Comparison of ENCODE assay signal across 7 mouse cellular contexts in genomic region chr10:81560719-81561459, GRCm38 (mm10). TPM values are rescaled to one million over a fixed set of nuclear protein-coding genes. Genes with fewer than 3 reads are reported as not detected.
A peak's percentile ranks its signal among the peaks of the same experiment; 100 is the strongest.
DNase-seq lines count a peak whose midpoint lies in the region; ATAC-seq and TF ChIP-seq lines count a peak whose summit lies in the region.

No protein-coding gene starts in this region.

- ATAC-seq in heart, postnatal 0 days (ENCODE audit: insufficient read depth, low read depth), result no peak
- no peak for ATAC-seq in midbrain, embryonic 11.5 days (ENCODE audit: low FRiP score)
- ATAC-seq in stomach, postnatal 0 days (ENCODE audit: low FRiP score, low TSS enrichment), result peak; percentile 5; the same call in 1 of the 2 replicates

- no peak for DNase-seq in ES-E14 (ENCODE audit: low read depth, low spot score)
- peak; percentile 64 for DNase-seq in adrenal gland, postnatal 25 days
- DNase-seq in heart, postnatal 0 days (ENCODE audit: low spot score), result peak; percentile 56
- DNase-seq in limb, embryonic 10.5 days (ENCODE audit: low spot score), result peak; percentile 63
- DNase-seq in midbrain, embryonic 11.5 days (ENCODE audit: low spot score, missing footprints), result peak; percentile 89
- peak; percentile 68 for DNase-seq in stomach, postnatal 0 days (ENCODE audit: low spot score)
- no peak for DNase-seq in right cerebral cortex, postnatal 4 days

- H3K4me2 ChIP-seq in heart, postnatal 0 days (ENCODE audit: low read depth, low read length), result peak overlapping the region; percentile 93
- peak overlapping the region; percentile 85 for H3K4me2 ChIP-seq in midbrain, embryonic 11.5 days
- H3K4me2 ChIP-seq in stomach, postnatal 0 days (replicated peaks; ENCODE audit: low read depth), result peak overlapping the region; percentile 90

- no peaks in the 10 kb centered on the region for H3K27me3 ChIP-seq in heart, postnatal 0 days (ENCODE audit: control insufficient read depth, insufficient read depth, low read length)
- H3K27me3 ChIP-seq in limb, embryonic 10.5 days (ENCODE audit: low read depth, poor library complexity, severe bottlenecking), result peaks cover 20% of the 10 kb centered on the region
- peaks cover 8% of the 10 kb centered on the region for H3K27me3 ChIP-seq in midbrain, embryonic 11.5 days (ENCODE audit: control insufficient read depth, insufficient read depth, low read length)
- H3K27me3 ChIP-seq in stomach, postnatal 0 days (ENCODE audit: control insufficient read depth, insufficient read depth, low read length), result no peaks in the 10 kb centered on the region

- H3K36me3 ChIP-seq in ES-E14 (ENCODE audit: control insufficient read depth, insufficient read depth, low read length, poor library complexity, severe bottlenecking), result peaks cover 6% of the 10 kb centered on the region
- H3K36me3 ChIP-seq in heart, postnatal 0 days (replicated peaks; ENCODE audit: control insufficient read depth, insufficient read depth, low read length), result peaks cover 26% of the 10 kb centered on the region
- peaks cover 44% of the 10 kb centered on the region for H3K36me3 ChIP-seq in limb, embryonic 10.5 days
- peaks cover 8% of the 10 kb centered on the region for H3K36me3 ChIP-seq in midbrain, embryonic 11.5 days (ENCODE audit: control insufficient read depth, insufficient read depth, low read length)
- H3K36me3 ChIP-seq in stomach, postnatal 0 days (ENCODE audit: control insufficient read depth, insufficient read depth, low read length), result peaks cover 12% of the 10 kb centered on the region

- H3K4me3 ChIP-seq in ES-E14 (ENCODE audit: insufficient read depth in 1 of 2, low read depth in 1 of 2, low read length in 2 of 2, poor library complexity in 1 of 2, severe bottlenecking in 1 of 2), result peak overlapping the region; percentile 84 to 85
- H3K4me3 ChIP-seq in heart, postnatal 0 days (ENCODE audit: low read depth, low read length), result peak overlapping the region; percentile 97
- H3K4me3 ChIP-seq in limb, embryonic 10.5 days, result peak overlapping the region; percentile 93
- peak overlapping the region; percentile 97 for H3K4me3 ChIP-seq in midbrain, embryonic 11.5 days (ENCODE audit: low read depth, low read length)
- H3K4me3 ChIP-seq in stomach, postnatal 0 days (ENCODE audit: low read depth, low read length), result peak overlapping the region; percentile 86

- H3K4me1 ChIP-seq in ES-E14 (ENCODE audit: control insufficient read depth in 2 of 2, insufficient read depth in 2 of 2, low read length in 2 of 2, poor library complexity in 1 of 2), result peaks cover 8 to 37% of the 10 kb centered on the region in 2 experiments; a peak in 3 of 4 replicates
- H3K4me1 ChIP-seq in heart, postnatal 0 days (ENCODE audit: control insufficient read depth, insufficient read depth), result peaks cover 23% of the 10 kb centered on the region
- peaks cover 68% of the 10 kb centered on the region for H3K4me1 ChIP-seq in limb, embryonic 10.5 days
- H3K4me1 ChIP-seq in midbrain, embryonic 11.5 days (ENCODE audit: control insufficient read depth, insufficient read depth, low read length), result peaks cover 51% of the 10 kb centered on the region
- peaks cover 8% of the 10 kb centered on the region; the same call in 1 of the 2 replicates for H3K4me1 ChIP-seq in stomach, postnatal 0 days (replicated peaks; ENCODE audit: control insufficient read depth, insufficient read depth)

- in situ Hi-C loops in ES-E14 (cut with MboI; ENCODE audit: low sequenced_read_pairs in 2 of 2, unreplicated experiment in 2 of 2), result no loop called here

- peak overlapping the region; percentile 81 for H3K9ac ChIP-seq in ES-E14 (ENCODE audit: insufficient read depth, low read depth, low read length, poor library complexity, severe bottlenecking)
- H3K9ac ChIP-seq in heart, postnatal 0 days (replicated peaks; ENCODE audit: low read depth, low read length), result peak overlapping the region; percentile 95
- peak overlapping the region; percentile 99 for H3K9ac ChIP-seq in midbrain, embryonic 11.5 days (ENCODE audit: low read length)
- H3K9ac ChIP-seq in stomach, postnatal 0 days (ENCODE audit: low read length), result peak overlapping the region; percentile 94

- WGBS in heart, postnatal 0 days, result 11% methylated on average over 16 of the region's 16 CpGs
- 6% methylated on average over 16 of the region's 16 CpGs for WGBS in limb, embryonic 10.5 days
- WGBS in midbrain, embryonic 11.5 days, result 28% methylated on average over 14 of the region's 16 CpGs
- 10% methylated on average over 16 of the region's 16 CpGs for WGBS in stomach, postnatal 0 days

- TF ChIP-seq EP300 in heart, postnatal 0 days (IDR thresholded peaks at IDR 0.05; ENCODE audit: low read depth), result no peak
- TF ChIP-seq EP300 in stomach, postnatal 0 days (optimal IDR thresholded peaks at IDR 0.05), result no peak

- no peaks in the 10 kb centered on the region for H3K9me3 ChIP-seq in ES-E14 (ENCODE audit: control insufficient read depth, insufficient read depth, low read depth, low read length)
- no peaks in the 10 kb centered on the region for H3K9me3 ChIP-seq in heart, postnatal 0 days (replicated peaks; ENCODE audit: control insufficient read depth, low read length)
- H3K9me3 ChIP-seq in limb, embryonic 10.5 days (replicated peaks), result no peaks in the 10 kb centered on the region
- no peaks in the 10 kb centered on the region for H3K9me3 ChIP-seq in midbrain, embryonic 11.5 days (ENCODE audit: control insufficient read depth, low read length)
- H3K9me3 ChIP-seq in stomach, postnatal 0 days (ENCODE audit: control insufficient read depth, low read length), result no peaks in the 10 kb centered on the region

- peak overlapping the region; percentile 42; the same call in 1 of the 2 replicates for H3K27ac ChIP-seq in ES-E14 (ENCODE audit: insufficient read depth, low read depth, low read length, poor library complexity, severe bottlenecking)
- peak overlapping the region; percentile 95 for H3K27ac ChIP-seq in heart, postnatal 0 days (ENCODE audit: low read depth)
- H3K27ac ChIP-seq in limb, embryonic 10.5 days, result peak overlapping the region; percentile 99
- H3K27ac ChIP-seq in midbrain, embryonic 11.5 days (ENCODE audit: low read depth, low read length), result no peak overlapping the region; the same call in 1 of the 2 replicates
- peak overlapping the region; percentile 90 for H3K27ac ChIP-seq in stomach, postnatal 0 days (replicated peaks)

- TF ChIP-seq CTCF in heart, postnatal 0 days (IDR thresholded peaks at IDR 0.05; ENCODE audit: low read depth), result no peak
- TF ChIP-seq CTCF in stomach, postnatal 0 days (IDR thresholded peaks at IDR 0.05; ENCODE audit: low read depth), result no peak

TF ChIP-seq in ES-E14, 5 proteins besides CTCF, POLR2A, EP300 and RAD21:
- TF ChIP-seq ZC3H11A (IDR thresholded peaks at IDR 0.05; ENCODE audit: borderline replicate concordance, low read depth, low read length), result no peak
- TF ChIP-seq MAFK (IDR thresholded peaks at IDR 0.05; ENCODE audit: insufficient read depth, low read depth, low read length), result no peak
- no peak for TF ChIP-seq ZNF384 (IDR thresholded peaks at IDR 0.05; ENCODE audit: low read depth, low read length)
TF ChIP-seq in ES-E14: peak in this region for 0.

RNA-seq across cellular contexts. Expression of gene Aes, which starts 1.6 kb away (rescaled TPM):
- 102 and 145 TPM in 2 replicates for total RNA-seq in ES-E14 (2012; rRNA removed)
- total RNA-seq in adrenal gland, postnatal 25 days (2021), result 983 and 1,070 TPM in 2 replicates
- total RNA-seq in heart, postnatal 0 days (2014; rRNA removed; ENCODE audit: low replicate concordance), result 851 and 870 TPM in 2 replicates
- 765 and 767 TPM in 2 replicates for polyA plus RNA-seq in heart, postnatal 0 days (2015; fragmentation: Nextera tagmentation; extraction: Ambion mirVana)
- 337 and 432 TPM in 2 replicates for polyA plus RNA-seq in limb, embryonic 10.5 days (2016; fragmentation: Nextera tagmentation; extraction: Ambion mirVana)
- 306 and 325 TPM in 2 replicates for polyA plus RNA-seq in midbrain, embryonic 11.5 days (2014; fragmentation: Nextera tagmentation; extraction: Ambion mirVana)
- polyA plus RNA-seq in stomach, postnatal 0 days (2015; fragmentation: Nextera tagmentation; extraction: Ambion mirVana), result 429 and 495 TPM in 2 replicates

RNA-seq across cellular contexts. Expression of gene Tle2, which starts 13.5 kb away (rescaled TPM):
- 2.4 and 2.6 TPM in 2 replicates for total RNA-seq in ES-E14 (2012; rRNA removed)
- 52.8 and 67.8 TPM in 2 replicates for total RNA-seq in adrenal gland, postnatal 25 days (2021)
- 6.8 and 10.4 TPM in 2 replicates for total RNA-seq in heart, postnatal 0 days (2014; rRNA removed; ENCODE audit: low replicate concordance)
- 11.1 and 11.9 TPM in 2 replicates for polyA plus RNA-seq in heart, postnatal 0 days (2015; fragmentation: Nextera tagmentation; extraction: Ambion mirVana)
- 17.1 and 28.2 TPM in 2 replicates for polyA plus RNA-seq in limb, embryonic 10.5 days (2016; fragmentation: Nextera tagmentation; extraction: Ambion mirVana)
- 6.0 and 6.2 TPM in 2 replicates for polyA plus RNA-seq in midbrain, embryonic 11.5 days (2014; fragmentation: Nextera tagmentation; extraction: Ambion mirVana)
- 4.8 and 6.9 TPM in 2 replicates for polyA plus RNA-seq in stomach, postnatal 0 days (2015; fragmentation: Nextera tagmentation; extraction: Ambion mirVana)

RNA-seq across cellular contexts. Expression of gene Gna11, which starts 15.9 kb away (rescaled TPM):
- total RNA-seq in ES-E14 (2012; rRNA removed), result 52.1 and 53.4 TPM in 2 replicates
- total RNA-seq in adrenal gland, postnatal 25 days (2021), result 76.8 and 77.9 TPM in 2 replicates
- total RNA-seq in heart, postnatal 0 days (2014; rRNA removed; ENCODE audit: low replicate concordance), result 68.2 and 83.9 TPM in 2 replicates
- polyA plus RNA-seq in heart, postnatal 0 days (2015; fragmentation: Nextera tagmentation; extraction: Ambion mirVana), result 50.1 and 52.4 TPM in 2 replicates
- 88.5 and 91.5 TPM in 2 replicates for polyA plus RNA-seq in limb, embryonic 10.5 days (2016; fragmentation: Nextera tagmentation; extraction: Ambion mirVana)
- polyA plus RNA-seq in midbrain, embryonic 11.5 days (2014; fragmentation: Nextera tagmentation; extraction: Ambion mirVana), result 55.8 and 59.3 TPM in 2 replicates
- polyA plus RNA-seq in stomach, postnatal 0 days (2015; fragmentation: Nextera tagmentation; extraction: Ambion mirVana), result 62.5 and 70.7 TPM in 2 replicates

RNA-seq across cellular contexts. Expression of gene Gna15, which starts 36.9 kb away (rescaled TPM):
- 11.8 and 16.6 TPM in 2 replicates for total RNA-seq in ES-E14 (2012; rRNA removed)
- 0.61 TPM in 1 of 2 replicates, not detected in the other for total RNA-seq in adrenal gland, postnatal 25 days (2021)
- 0.35 TPM in 1 of 2 replicates, not detected in the other for total RNA-seq in heart, postnatal 0 days (2014; rRNA removed; ENCODE audit: low replicate concordance)
- 0.59 and 0.63 TPM in 2 replicates for polyA plus RNA-seq in heart, postnatal 0 days (2015; fragmentation: Nextera tagmentation; extraction: Ambion mirVana)
- polyA plus RNA-seq in limb, embryonic 10.5 days (2016; fragmentation: Nextera tagmentation; extraction: Ambion mirVana), result 0.80 and 2.0 TPM in 2 replicates
- 1.1 and 1.4 TPM in 2 replicates for polyA plus RNA-seq in midbrain, embryonic 11.5 days (2014; fragmentation: Nextera tagmentation; extraction: Ambion mirVana)
- 9.8 and 10.1 TPM in 2 replicates for polyA plus RNA-seq in stomach, postnatal 0 days (2015; fragmentation: Nextera tagmentation; extraction: Ambion mirVana)

RNA-seq across cellular contexts. Expression of gene Tle6, which starts 40.0 kb away (rescaled TPM):
- 17.7 and 22.0 TPM in 2 replicates for total RNA-seq in ES-E14 (2012; rRNA removed)
- 26.4 and 37.4 TPM in 2 replicates for total RNA-seq in adrenal gland, postnatal 25 days (2021)
- 18.6 and 41.4 TPM in 2 replicates for total RNA-seq in heart, postnatal 0 days (2014; rRNA removed; ENCODE audit: low replicate concordance)
- 19.3 and 23.1 TPM in 2 replicates for polyA plus RNA-seq in heart, postnatal 0 days (2015; fragmentation: Nextera tagmentation; extraction: Ambion mirVana)
- 12.6 and 15.5 TPM in 2 replicates for polyA plus RNA-seq in limb, embryonic 10.5 days (2016; fragmentation: Nextera tagmentation; extraction: Ambion mirVana)
- polyA plus RNA-seq in midbrain, embryonic 11.5 days (2014; fragmentation: Nextera tagmentation; extraction: Ambion mirVana), result 4.6 and 6.0 TPM in 2 replicates
- polyA plus RNA-seq in stomach, postnatal 0 days (2015; fragmentation: Nextera tagmentation; extraction: Ambion mirVana), result 7.6 and 8.9 TPM in 2 replicates

Comparison
In these comparisons a context has a peak if more than half of its experiments do, and no peak if none do; other contexts are left out.
1. DNase-seq: peak in adrenal gland, postnatal 25 days (single experiment), heart, postnatal 0 days (single experiment), limb, embryonic 10.5 days (single experiment), midbrain, embryonic 11.5 days (single experiment) and stomach, postnatal 0 days (single experiment); none in ES-E14 (single experiment) and right cerebral cortex, postnatal 4 days (single experiment).
2. Peak in every context shown above with its lines, with median percentiles within 50 percentile points of each other: H3K4me3 ChIP-seq, H3K9ac ChIP-seq and H3K4me2 ChIP-seq.